Mouse (Mus musculus) embryo, embryonic 10.5 days (tissue): ENCODE results near the gene Trim40.
"Not testable (repeated sequence)": the region's sequence is repeated elsewhere in the genome, so short reads cannot be mapped to it uniquely, and the experiment has no call there.

Experiments used
- DNase-seq: peaks from one replicate; pipeline ENCODE4 v3.0.0-alpha.2; 2015; ENCODE audit warnings: low spot score

The Trim40 gene

GRCm38 (mm10) chr17:36893387-36893786 is 3.5 kb upstream of the Trim40 start:
- no peak for DNase-seq

- peak; percentile 62 for DNase-seq
Observed at GRCm38 (mm10) chr17:36892362-36892761, 2.4 kb upstream of the Trim40 start.

- DNase-seq: not testable (repeated sequence)
Observed at GRCm38 (mm10) chr17:36891496-36891895, 1.6 kb upstream of the Trim40 start.

GRCm38 (mm10) chr17:36885132-36885790 is 4.7 kb downstream of the Trim40 start:
- DNase-seq: no peak

GRCm38 (mm10) chr17:36883350-36883749 is 6.6 kb downstream of the Trim40 start:
- DNase-seq: no peak

- DNase-seq: no peak
Observed at GRCm38 (mm10) chr17:36874636-36875035, 15.3 kb downstream of the Trim40 start.

- no peak for DNase-seq
Observed at GRCm38 (mm10) chr17:36869955-36870810, 19.7 kb downstream of the Trim40 start.

GRCm38 (mm10) chr17:36869284-36869954 is 20.5 kb downstream of the Trim40 start, which contains the start of gene Trim10:
Gene Trim10 (plus strand): TSS chr17:36869574.
- no peak for DNase-seq

GRCm38 (mm10) chr17:36868836-36869235 is 21.1 kb downstream of the Trim40 start:
- DNase-seq: no peak

- DNase-seq: no peak
Observed at GRCm38 (mm10) chr17:36866719-36867527, 23.0 kb downstream of the Trim40 start, which contains the start of gene Trim15. Gene Trim15 (minus strand): TSS chr17:36867210.

- DNase-seq: no peak
Observed at GRCm38 (mm10) chr17:36861680-36862079, 28.2 kb downstream of the Trim40 start.

GRCm38 (mm10) chr17:36858181-36858580 is 31.7 kb downstream of the Trim40 start:
- no peak for DNase-seq

GRCm38 (mm10) chr17:36856236-36856635 is 33.7 kb downstream of the Trim40 start:
- DNase-seq: no peak

- no peak for DNase-seq
Observed at GRCm38 (mm10) chr17:36855484-36855883, 34.4 kb downstream of the Trim40 start.

- no peak for DNase-seq
Observed at GRCm38 (mm10) chr17:36851627-36852026, 38.3 kb downstream of the Trim40 start.

- DNase-seq: no peak
Observed at GRCm38 (mm10) chr17:36851200-36851599, 38.7 kb downstream of the Trim40 start.

- no peak for DNase-seq
Observed at GRCm38 (mm10) chr17:36849992-36850391, 39.9 kb downstream of the Trim40 start.

GRCm38 (mm10) chr17:36848911-36849310 is 41.0 kb downstream of the Trim40 start:
- DNase-seq: no peak

- no peak for DNase-seq
Observed at GRCm38 (mm10) chr17:36844725-36845124, 45.2 kb downstream of the Trim40 start.

GRCm38 (mm10) chr17:36844286-36844719 is 45.6 kb downstream of the Trim40 start:
- DNase-seq: no peak

GRCm38 (mm10) chr17:36843696-36844095 is 46.2 kb downstream of the Trim40 start:
- no peak for DNase-seq
